Mouse (Mus musculus) heart, postnatal 0 days (tissue): ENCODE measurements around the gene Trpm5. TPM values are rescaled to one million over a fixed set of nuclear protein-coding genes. Genes with fewer than 3 reads are reported as not detected.

Experiments used
- ATAC-seq: fragments of 200-750 bp; cut with Nextera tagmentation; 2 replicates; pipeline ENCODE4 v1.8.0; 2017; ENCODE audit warnings: low read depth, moderate number of reproducible peaks, moderate library complexity; ENCODE audit not compliant: insufficient read depth
- DNase-seq: peaks from one replicate; pipeline ENCODE4 v3.0.0-alpha.2; 2016; ENCODE audit warnings: low spot score
- H3K27ac ChIP-seq: fragments of 300-500 bp; sonication (generic); 2 replicates; pipeline ENCODE4 v1.5.1; 2014; ENCODE audit warnings: low read depth, mild to moderate bottlenecking
- H3K27me3 ChIP-seq: fragments of 300-500 bp; sonication (generic); 2 replicates; pipeline ENCODE4 v1.6.1; 2014; ENCODE audit warnings: low read length, mixed read lengths; ENCODE audit not compliant: control insufficient read depth, insufficient read depth
- H3K36me3 ChIP-seq: fragments of 300-500 bp; sonication (generic); replicated peaks from 2 replicates; pipeline ENCODE4 v1.6.1; 2014; ENCODE audit warnings: low read length, mixed read lengths; ENCODE audit not compliant: control insufficient read depth, insufficient read depth
- H3K4me1 ChIP-seq: fragments of 300-500 bp; sonication (generic); 2 replicates; pipeline ENCODE4 v1.6.1; 2014; ENCODE audit warnings: antibody characterized with exemption; ENCODE audit not compliant: control insufficient read depth, insufficient read depth
- H3K4me2 ChIP-seq: fragments of 300-500 bp; sonication (generic); 2 replicates; pipeline ENCODE4 v1.6.1; 2014; ENCODE audit warnings: low read depth, mild to moderate bottlenecking, low read length, moderate library complexity
- H3K4me3 ChIP-seq: fragments of 300-500 bp; sonication (generic); 2 replicates; pipeline ENCODE4 v1.5.1; 2014; ENCODE audit warnings: low read depth, low read length
- H3K9ac ChIP-seq: fragments of 300-500 bp; sonication (generic); replicated peaks from 2 replicates; pipeline ENCODE4 v1.6.1; 2014; ENCODE audit warnings: low read depth, low read length, mixed read lengths
- H3K9me3 ChIP-seq: fragments of 300-500 bp; sonication (generic); replicated peaks from 2 replicates; pipeline ENCODE4 v1.6.1; 2016; ENCODE audit warnings: low read length; ENCODE audit not compliant: control insufficient read depth
- CTCF ChIP-seq: IDR thresholded peaks from 2 replicates; pipeline ENCODE4 v1.5.1; 2016; ENCODE audit warnings: antibody characterized with exemption, control low read depth, low read depth
- EP300 ChIP-seq: IDR thresholded peaks from 2 replicates; pipeline ENCODE4 v1.6.1; 2016; ENCODE audit warnings: antibody characterized with exemption, low read depth
- WGBS: fragments of 180-500 bp; shearing (Covaris S2); extraction: QIAGEN DNeasy Blood & Tissue Kit; methylation state at CpG from one replicate; pipeline ENCODE4 v1.1.7; 2014; 5-methylcytosine and 5-hydroxymethylcytosine counted together
- polyA plus RNA-seq: library from polyadenylated mRNA; unstranded; fragments of >200 nt; fragmentation: Nextera tagmentation; extraction: Ambion mirVana; gene quantifications from 2 replicates; pipeline ENCODE4 v1.2.1, GENCODE M21; 2015
- total RNA-seq: library from RNA; depleted of rRNA; stranded (reverse); fragments of >200 nt; gene quantifications from 2 replicates; pipeline ENCODE4 v1.2.3, GENCODE M21; 2014; ENCODE audit warnings: low replicate concordance

Gene Trpm5
- total and polyA plus RNA-seq, 2 experiments from 2014 or later: 0.61 to 1.6 TPM

- ATAC-seq (no peak), DNase-seq (no peak)
- H3K27me3 ChIP-seq: no peaks in the 10 kb centered on the region
- H3K9me3 ChIP-seq: no peaks in the 10 kb centered on the region
- TF ChIP-seq CTCF: no peak
- TF ChIP-seq EP300: no peak
- no peak overlapping the region for H3K4me3 ChIP-seq
- peak overlapping the region; percentile 98 for H3K27ac ChIP-seq
- H3K9ac ChIP-seq: no peak overlapping the region
- WGBS: 60% methylated on average over 3 of the region's 3 CpGs
- H3K4me1 ChIP-seq: peaks cover 19% of the 10 kb centered on the region
- H3K4me2 ChIP-seq: no peak overlapping the region
- peaks cover 60% of the 10 kb centered on the region for H3K36me3 ChIP-seq
Measured at GRCm38 (mm10) chr7:143067897-143068296, 26.5 kb downstream of the Trpm5 start.

GRCm38 (mm10) chr7:143067469-143067868, 27.0 kb downstream of the Trpm5 start:
- DNase-seq (no peak), ATAC-seq (no peak)
- peaks cover 64% of the 10 kb centered on the region for H3K36me3 ChIP-seq
- TF ChIP-seq EP300 (no peak), CTCF (no peak)
- H3K4me1 ChIP-seq: peaks cover 19% of the 10 kb centered on the region
- H3K9me3 ChIP-seq: no peaks in the 10 kb centered on the region
- H3K4me2 ChIP-seq: no peak overlapping the region
- no peak overlapping the region for H3K4me3 ChIP-seq
- no peaks in the 10 kb centered on the region for H3K27me3 ChIP-seq
- no peak overlapping the region for H3K9ac ChIP-seq
- WGBS: 61% methylated on average over 2 of the region's 2 CpGs
- peak overlapping the region; percentile 98 for H3K27ac ChIP-seq

DNA sequence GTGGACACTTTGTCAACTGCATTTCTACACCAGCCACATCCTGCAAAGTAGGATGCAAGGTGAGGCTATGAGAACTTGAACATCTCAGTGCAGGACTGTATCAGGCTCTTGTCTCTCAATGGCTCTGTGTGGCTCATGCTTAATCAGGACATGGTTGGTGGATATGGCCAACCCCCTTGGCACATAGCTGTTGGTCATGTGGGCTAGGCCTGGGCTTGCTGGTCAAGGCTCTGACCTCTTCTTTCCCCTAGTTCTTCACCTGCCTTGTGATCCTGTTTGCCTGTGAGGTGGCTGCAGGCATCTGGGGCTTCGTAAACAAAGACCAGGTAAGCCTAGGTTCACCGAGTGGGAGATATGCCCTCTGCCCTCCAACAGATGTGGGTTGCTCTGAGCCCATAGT, 28.8 kb downstream of the Trpm5 start:
- peaks cover 18% of the 10 kb centered on the region for H3K4me1 ChIP-seq
- peaks cover 76% of the 10 kb centered on the region for H3K36me3 ChIP-seq
- H3K4me2 ChIP-seq: no peak overlapping the region
- H3K9ac ChIP-seq: no peak overlapping the region
- H3K27ac ChIP-seq: no peak overlapping the region
- TF ChIP-seq CTCF (no peak), EP300 (no peak)
- DNase-seq: no peak
- ATAC-seq: no peak
- H3K4me3 ChIP-seq: no peak overlapping the region
- H3K27me3 ChIP-seq: no peaks in the 10 kb centered on the region
- WGBS: 96% methylated on average over 2 of the region's 2 CpGs
- H3K9me3 ChIP-seq: no peaks in the 10 kb centered on the region

- ATAC-seq (no peak), DNase-seq (no peak)
- Histone ChIP-seq H3K4me3 (no peak overlapping the region), H3K27ac (no peak overlapping the region; the same call in 1 of the 2 replicates), H3K9ac (no peak overlapping the region), H3K4me2 (no peak overlapping the region), H3K4me1 (peaks cover 17% of the 10 kb centered on the region), H3K36me3 (peaks cover 81% of the 10 kb centered on the region), H3K9me3 (no peaks in the 10 kb centered on the region), H3K27me3 (no peaks in the 10 kb centered on the region)
- TF ChIP-seq EP300: no peak
- TF ChIP-seq CTCF: no peak
- 59% methylated on average over 6 of the region's 6 CpGs for WGBS
Measured at GRCm38 (mm10) chr7:143064226-143064625, 30.2 kb downstream of the Trpm5 start.

DNA sequence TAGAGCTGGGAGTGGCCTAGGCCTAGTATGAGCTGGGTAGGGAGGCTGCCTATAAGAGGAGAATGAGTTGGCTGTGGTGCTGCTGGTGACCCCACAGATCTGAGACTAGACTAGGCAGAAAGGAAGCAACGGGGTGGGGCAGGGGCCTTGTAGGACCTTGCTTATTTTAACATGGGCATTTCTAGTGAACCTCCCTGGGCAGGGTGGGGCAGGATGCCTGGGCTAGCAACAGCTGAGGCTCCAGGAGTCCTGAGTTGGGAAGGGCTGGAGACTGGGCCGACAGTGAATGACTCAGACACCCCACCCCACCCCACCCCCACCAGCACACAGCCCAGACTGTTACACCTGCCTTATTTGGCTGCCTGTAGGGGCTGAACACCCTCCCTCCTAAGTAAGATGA, 31.7 kb downstream of the Trpm5 start:
- Histone ChIP-seq H3K4me2 (no peak overlapping the region), H3K27me3 (no peaks in the 10 kb centered on the region), H3K4me1 (peaks cover 24% of the 10 kb centered on the region), H3K4me3 (no peak overlapping the region), H3K9ac (no peak overlapping the region), H3K36me3 (peaks cover 78% of the 10 kb centered on the region), H3K27ac (peak overlapping the region; percentile 26; the same call in 1 of the 2 replicates), H3K9me3 (no peaks in the 10 kb centered on the region)
- WGBS: 71% methylated on average over 2 of the region's 2 CpGs
- TF ChIP-seq CTCF (no peak), EP300 (no peak)
- DNase-seq (no peak), ATAC-seq (no peak)

GRCm38 (mm10) chr7:143059202-143059870, 35.1 kb downstream of the Trpm5 start:
- Histone ChIP-seq H3K4me1 (peaks cover 57% of the 10 kb centered on the region), H3K27me3 (no peaks in the 10 kb centered on the region), H3K36me3 (peaks cover 48% of the 10 kb centered on the region), H3K27ac (peak overlapping the region; percentile 99), H3K9me3 (no peaks in the 10 kb centered on the region), H3K9ac (peak overlapping the region; percentile 24), H3K4me2 (peak overlapping the region; percentile 97), H3K4me3 (no peak overlapping the region)
- 33% methylated on average over 5 of the region's 5 CpGs for WGBS
- TF ChIP-seq EP300 (no peak), CTCF (no peak)
- ATAC-seq (no peak), DNase-seq (no peak)
